Mouse (Mus musculus) kidney, postnatal 0 days (tissue): ENCODE results near the gene Trim37. TPM values are rescaled to one million over a fixed set of nuclear protein-coding genes. Genes with fewer than 3 reads are reported as not detected.

ENCODE experiments used
- ATAC-seq: fragments of 200-750 bp; cut with Nextera tagmentation; replicated peaks from 2 replicates; pipeline ENCODE4 v1.8.0; 2017; ENCODE audit warnings: low read depth, moderate number of reproducible peaks, moderate TSS enrichment, moderate library complexity; ENCODE audit not compliant: low FRiP score
- DNase-seq: peaks from one replicate; pipeline ENCODE4 v3.0.0-alpha.2; 2016; ENCODE audit warnings: low spot score
- H3K27ac ChIP-seq: fragments of 300-500 bp; sonication (generic); 2 replicates; pipeline ENCODE4 v1.5.1; 2014; ENCODE audit warnings: mild to moderate bottlenecking
- H3K27me3 ChIP-seq: fragments of 300-500 bp; sonication (generic); 2 replicates; pipeline ENCODE4 v1.6.1; 2014; ENCODE audit warnings: low read length, mixed read lengths; ENCODE audit not compliant: insufficient read depth
- H3K36me3 ChIP-seq: fragments of 300-500 bp; sonication (generic); 2 replicates; pipeline ENCODE4 v1.6.1; 2014; ENCODE audit warnings: low read length, mixed read lengths; ENCODE audit not compliant: insufficient read depth
- H3K4me1 ChIP-seq: fragments of 300-500 bp; sonication (generic); replicated peaks from 2 replicates; pipeline ENCODE4 v1.6.1; 2014; ENCODE audit warnings: antibody characterized with exemption, low read length, mixed read lengths; ENCODE audit not compliant: insufficient read depth
- H3K4me2 ChIP-seq: fragments of 300-500 bp; sonication (generic); 2 replicates; pipeline ENCODE4 v1.6.1; 2014; ENCODE audit warnings: mild to moderate bottlenecking, low read length, moderate library complexity, mixed read lengths
- H3K4me3 ChIP-seq: fragments of 300-500 bp; sonication (generic); replicated peaks from 2 replicates; pipeline ENCODE4 v1.5.1; 2014; ENCODE audit warnings: low read depth, low read length
- H3K9ac ChIP-seq: fragments of 300-500 bp; sonication (generic); 2 replicates; pipeline ENCODE4 v1.6.1; 2014; ENCODE audit warnings: low read depth, low read length
- H3K9me3 ChIP-seq: fragments of 300-500 bp; sonication (generic); replicated peaks from 2 replicates; pipeline ENCODE4 v1.6.1; 2016; ENCODE audit warnings: low read length, inconsistent platforms, mixed read lengths
- CTCF ChIP-seq: IDR thresholded peaks from 2 replicates; pipeline ENCODE4 v1.5.1; 2016; ENCODE audit warnings: antibody characterized with exemption, low read depth, mild to moderate bottlenecking, moderate library complexity
- WGBS: fragments of 180-500 bp; shearing (Covaris S2); extraction: QIAGEN DNeasy Blood & Tissue Kit; methylation state at CpG from one replicate; pipeline ENCODE4 v1.1.7; 2014; 5-methylcytosine and 5-hydroxymethylcytosine counted together
- polyA plus RNA-seq: library from polyadenylated mRNA; unstranded; fragments of >200 nt; fragmentation: Nextera tagmentation; extraction: Ambion mirVana; gene quantifications from 2 replicates; pipeline ENCODE4 v1.2.1, GENCODE M21; 2015

The Trim37 gene
- polyA plus RNA-seq, 1 experiment from 2014 or later, result 19.8 TPM

DNA sequence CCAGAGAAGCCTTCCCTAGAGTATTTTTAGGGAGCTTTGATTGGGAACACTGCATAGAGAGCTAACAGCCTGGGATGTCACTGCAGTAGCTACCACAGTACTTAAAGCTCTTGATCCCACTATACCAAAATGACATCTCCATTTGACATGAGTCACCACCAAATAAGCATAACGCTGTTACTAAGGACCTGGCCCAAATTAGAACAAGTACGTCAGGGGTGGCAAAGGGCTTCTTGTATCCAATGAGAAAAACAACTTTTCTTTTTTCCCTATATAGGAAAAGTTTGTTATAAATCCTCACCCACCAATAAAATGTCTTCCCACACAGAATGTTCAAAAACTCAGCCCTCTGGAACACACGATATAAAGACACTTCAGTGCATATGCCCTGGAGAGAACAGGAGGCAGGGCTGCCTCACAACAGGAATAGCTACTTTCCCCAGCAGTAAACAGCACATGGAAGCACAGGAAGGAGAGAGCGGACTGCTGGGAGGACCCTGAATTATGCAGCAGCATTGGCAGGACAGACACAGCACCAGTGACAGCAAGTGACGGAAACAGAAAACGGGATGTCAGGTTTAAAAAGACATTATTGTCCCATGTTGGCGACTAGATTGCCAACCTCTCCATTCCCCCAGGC lies 112.1 kb downstream of the Trim37 start:
- H3K4me2 ChIP-seq, result no peak overlapping the region
- WGBS, result 87% methylated on average over 7 of the region's 7 CpGs

DNA sequence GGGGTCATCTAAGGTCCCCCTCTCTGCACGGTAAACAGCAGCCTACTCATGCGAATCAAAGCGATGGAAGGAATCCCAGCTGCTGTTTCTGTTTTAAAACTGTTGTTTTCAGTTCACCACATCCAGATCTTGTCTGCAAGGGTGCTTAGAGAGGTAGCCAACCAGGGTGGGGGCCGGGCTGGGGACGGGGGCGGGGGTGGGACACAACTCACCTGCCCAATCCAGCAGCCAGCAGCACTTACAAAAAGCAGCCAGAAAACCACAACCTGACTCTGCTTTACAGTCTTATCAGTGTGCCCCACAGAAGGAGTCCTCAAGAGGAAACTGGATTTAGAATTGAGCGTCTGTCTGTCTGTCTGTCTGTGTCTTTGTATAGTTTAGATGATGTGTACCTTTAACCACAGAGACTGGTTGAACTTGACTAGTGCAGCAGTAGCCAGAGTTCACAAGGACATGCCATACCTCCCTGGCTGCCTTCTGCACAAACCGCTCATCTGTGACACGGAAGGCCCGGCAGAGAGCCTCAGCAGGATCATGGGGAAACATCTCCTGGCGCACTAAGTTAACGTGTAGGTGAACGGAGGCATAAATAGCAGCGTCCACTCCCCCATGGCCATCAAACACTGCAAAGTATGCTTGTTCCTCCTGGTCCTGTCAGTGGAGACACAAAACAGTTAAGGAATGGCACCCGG lies 113.4 kb downstream of the Trim37 start:
- no peaks in the 10 kb centered on the region for H3K4me1 ChIP-seq
- H3K4me3 ChIP-seq, result no peak overlapping the region
- no peak overlapping the region for H3K27ac ChIP-seq
- no peaks in the 10 kb centered on the region for H3K27me3 ChIP-seq
- WGBS, result 46% methylated on average over 15 of the region's 15 CpGs
- ATAC-seq (0 out of 2 replicates have a peak, but pooled peaks have one; percentile 49), DNase-seq (no peak)
- no peaks in the 10 kb centered on the region for H3K9me3 ChIP-seq
- H3K9ac ChIP-seq, result no peak overlapping the region
- no peak overlapping the region for H3K4me2 ChIP-seq
- H3K36me3 ChIP-seq, result no peaks in the 10 kb centered on the region
- no peak for TF ChIP-seq CTCF

More for the DNA sequence above, 112.1 kb downstream of the Trim37 start:
- no peaks in the 10 kb centered on the region for H3K4me1 ChIP-seq
- ATAC-seq, result no peak
- no peak overlapping the region for H3K4me3 ChIP-seq
- TF ChIP-seq CTCF, result no peak
- H3K9me3 ChIP-seq, result no peaks in the 10 kb centered on the region
- no peaks in the 10 kb centered on the region for H3K36me3 ChIP-seq
- H3K27ac ChIP-seq, result no peak overlapping the region
- H3K9ac ChIP-seq, result no peak overlapping the region
- DNase-seq, result no peak
- no peaks in the 10 kb centered on the region for H3K27me3 ChIP-seq

DNA sequence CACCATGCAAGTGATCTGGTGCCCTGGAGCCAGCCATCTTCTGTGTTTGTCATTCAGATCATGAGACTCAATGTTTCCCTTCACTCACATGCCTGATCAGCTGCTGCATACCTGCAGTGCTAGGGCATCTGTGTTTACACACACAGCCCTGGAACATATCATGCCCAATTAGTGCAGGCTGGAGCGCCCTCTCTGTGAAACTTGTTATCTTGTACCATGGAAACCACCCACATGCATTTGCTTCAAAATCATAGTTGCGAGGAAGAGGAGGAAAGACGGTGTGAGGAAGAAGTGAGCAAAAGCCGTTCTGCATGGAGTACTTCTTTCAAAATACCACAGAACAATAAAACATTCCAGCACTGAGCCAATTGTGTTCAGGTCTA lies 113.9 kb downstream of the Trim37 start:
- 78% methylated on average over 4 of the region's 4 CpGs for WGBS
- no peak for DNase-seq

DNA sequence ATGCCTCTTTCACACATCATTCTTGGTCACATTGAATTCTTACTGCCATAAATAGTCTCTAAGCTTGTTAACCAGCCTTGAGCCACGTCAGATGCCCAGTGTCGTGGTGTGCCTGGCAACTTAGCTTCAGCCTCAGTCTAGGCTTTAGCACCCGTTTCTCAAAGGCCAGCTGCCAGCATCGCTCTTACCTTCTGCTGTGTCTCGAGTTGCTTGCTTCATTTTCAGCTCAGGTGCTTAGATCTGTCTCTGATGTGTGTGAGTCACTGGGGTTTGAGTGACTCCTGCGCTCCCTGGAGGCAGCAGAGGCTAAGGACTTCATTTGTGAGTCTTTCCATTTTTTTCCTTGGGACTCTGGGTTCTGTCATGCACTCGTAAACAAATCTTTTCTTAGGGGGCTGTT lies 114.4 kb downstream of the Trim37 start:
- no peaks in the 10 kb centered on the region for H3K9me3 ChIP-seq
- 73% methylated on average over 7 of the region's 7 CpGs for WGBS
- H3K36me3 ChIP-seq, result no peaks in the 10 kb centered on the region
- ATAC-seq (no peak), DNase-seq (no peak)
- no peak overlapping the region for H3K9ac ChIP-seq
- no peak overlapping the region for H3K4me3 ChIP-seq
- H3K4me2 ChIP-seq, result no peak overlapping the region
- no peaks in the 10 kb centered on the region for H3K4me1 ChIP-seq
- H3K27ac ChIP-seq, result no peak overlapping the region
- TF ChIP-seq CTCF, result no peak
- H3K27me3 ChIP-seq, result no peaks in the 10 kb centered on the region

More for the DNA sequence above, 113.9 kb downstream of the Trim37 start:
- Histone ChIP-seq H3K27me3 (no peaks in the 10 kb centered on the region), H3K4me1 (no peaks in the 10 kb centered on the region), H3K27ac (no peak overlapping the region), H3K36me3 (no peaks in the 10 kb centered on the region), H3K4me3 (no peak overlapping the region), H3K9ac (no peak overlapping the region), H3K9me3 (no peaks in the 10 kb centered on the region), H3K4me2 (no peak overlapping the region)
- TF ChIP-seq CTCF, result no peak
- ATAC-seq, result no peak

- no peaks in the 10 kb centered on the region for H3K4me1 ChIP-seq
- H3K9me3 ChIP-seq, result no peaks in the 10 kb centered on the region
- H3K36me3 ChIP-seq, result no peaks in the 10 kb centered on the region
- H3K27me3 ChIP-seq, result no peaks in the 10 kb centered on the region
- H3K4me2 ChIP-seq, result no peak overlapping the region
- 73% methylated on average over 9 of the region's 9 CpGs for WGBS
- no peak overlapping the region for H3K9ac ChIP-seq
- ATAC-seq (no peak), DNase-seq (no peak)
- H3K4me3 ChIP-seq, result no peak overlapping the region
- H3K27ac ChIP-seq, result no peak overlapping the region
- TF ChIP-seq CTCF, result no peak
Observed at GRCm38 (mm10) chr11:87245171-87245840, 118.4 kb downstream of the Trim37 start.

DNA sequence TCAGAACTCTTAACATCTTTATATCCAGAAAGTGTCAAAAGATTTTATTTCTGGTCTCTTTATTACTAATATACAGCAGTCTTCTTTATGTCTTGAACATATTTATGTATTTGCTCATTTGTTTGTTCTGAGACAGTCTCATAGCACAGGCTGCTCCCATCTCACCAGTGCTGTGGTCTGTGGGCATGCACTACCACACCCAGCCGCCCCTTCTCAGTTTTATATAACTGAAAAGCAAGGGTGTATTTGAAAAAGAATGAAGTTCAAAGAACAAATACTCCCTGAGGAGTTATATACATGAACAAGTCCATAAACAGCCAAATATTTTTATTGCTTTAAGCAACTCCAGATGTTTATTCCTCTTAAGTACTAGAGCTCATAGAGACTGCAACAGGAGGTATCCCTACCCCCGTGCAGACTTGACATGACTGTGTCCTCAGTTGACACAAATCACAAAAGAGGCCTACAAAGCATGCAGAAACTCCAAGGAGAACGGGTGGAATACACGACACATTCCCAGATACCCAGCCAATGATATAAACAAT lies 119.3 kb downstream of the Trim37 start:
- peak; percentile 67 for DNase-seq
- Histone ChIP-seq H3K27ac (no peak overlapping the region), H3K9me3 (no peaks in the 10 kb centered on the region), H3K4me2 (no peak overlapping the region), H3K9ac (no peak overlapping the region), H3K4me1 (no peaks in the 10 kb centered on the region), H3K27me3 (no peaks in the 10 kb centered on the region), H3K36me3 (no peaks in the 10 kb centered on the region), H3K4me3 (no peak overlapping the region)
- no peak for ATAC-seq
- 48% methylated on average over 4 of the region's 4 CpGs for WGBS
- TF ChIP-seq CTCF, result no peak
